Mouse (Mus musculus): ENCODE measurements around the gene F930015N05Rik. TPM values are rescaled to one million over a fixed set of nuclear protein-coding genes. Genes with fewer than 3 reads are reported as not detected.

The F930015N05Rik gene
- total RNA-seq, 2 experiments from 2014 or later = 0.18 TPM; not detected in 1

Other genes starting within 250 kb of the F930015N05Rik start
- gene Hs3st3a1, start 1.3 kb downstream of the F930015N05Rik start, total RNA-seq (2021) = under 1 TPM; 0.31 to 0.41 TPM